Mouse (Mus musculus) cerebellum, adult 2 months (tissue): ENCODE results near the gene Hnmt.

Source experiments
- CTCF ChIP-seq: fragments of 200-500 bp; IDR thresholded peaks from 2 replicates; pipeline ENCODE4 v1.5.1; 2011; ENCODE audit warnings: low read depth, mild to moderate bottlenecking, control low read depth, low read length, moderate library complexity, borderline replicate concordance; ENCODE audit not compliant: insufficient read depth
- POLR2A ChIP-seq: fragments of 200-500 bp; IDR thresholded peaks from 2 replicates; pipeline ENCODE4 v1.6.1; 2011; ENCODE audit warnings: low read length, control low read depth, borderline replicate concordance; ENCODE audit not compliant: insufficient read depth

GRCm38 (mm10) chr2:24014957-24015356 is 34.2 kb downstream of the Hnmt start:
- TF ChIP-seq POLR2A (no peak), CTCF (no peak)
